Mouse (Mus musculus) layer of hippocampus, adult 8-10 months (tissue): ENCODE measurements around the gene Tcea2. TPM values are rescaled to one million over a fixed set of nuclear protein-coding genes. Genes with fewer than 3 reads are reported as not detected.
A peak's percentile ranks its signal among the peaks of the same experiment; 100 is the strongest.

Experiments
- DNase-seq, 2 experiments: peaks; one replicate each; pipeline ENCODE4 v3.0.0; 2022; ENCODE audit warnings: low spot score in 2 of 2
- total RNA-seq, 4 experiments: library from RNA; stranded (reverse); gene quantifications; 2 replicates each; pipeline ENCODE4 v1.2.4; 2022

The Tcea2 gene
- total RNA-seq, 4 experiments from 2014 or later = 53.6 to 71.8 (median 69.3) TPM

GRCm38 (mm10) chr2:181706668-181707067 is 26.6 kb downstream of the Tcea2 start:
- DNase-seq = no peak

GRCm38 (mm10) chr2:181713749-181714148 is 33.6 kb downstream of the Tcea2 start:
- peak; percentile 65 to 69 for DNase-seq

GRCm38 (mm10) chr2:181714903-181715326 is 34.8 kb downstream of the Tcea2 start, which contains the start of gene Oprl1:
Gene Oprl1 (plus strand): TSS chr2:181715016.
- peak in 1 of 2 experiments; percentile 57 for DNase-seq

DNA sequence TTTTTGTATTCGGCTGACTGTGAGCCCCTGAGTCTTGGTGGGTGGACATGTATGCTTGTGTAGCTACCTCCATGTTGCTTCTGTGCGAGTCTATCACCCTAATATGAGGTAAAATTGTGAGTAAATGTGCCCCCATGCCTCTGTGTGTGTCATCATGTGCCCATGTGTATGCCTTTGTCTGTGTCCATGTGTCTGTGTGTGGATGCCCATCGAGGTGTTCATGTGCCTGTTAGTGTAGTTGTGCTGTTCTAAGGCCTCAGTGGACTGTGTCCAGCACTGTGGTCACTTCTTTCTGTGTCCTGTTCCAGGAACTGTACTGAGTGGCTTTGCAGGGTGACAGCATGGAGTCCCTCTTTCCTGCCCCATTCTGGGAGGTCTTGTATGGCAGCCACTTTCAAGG is 35.3 kb downstream of the Tcea2 start:
- no peak for DNase-seq

DNA sequence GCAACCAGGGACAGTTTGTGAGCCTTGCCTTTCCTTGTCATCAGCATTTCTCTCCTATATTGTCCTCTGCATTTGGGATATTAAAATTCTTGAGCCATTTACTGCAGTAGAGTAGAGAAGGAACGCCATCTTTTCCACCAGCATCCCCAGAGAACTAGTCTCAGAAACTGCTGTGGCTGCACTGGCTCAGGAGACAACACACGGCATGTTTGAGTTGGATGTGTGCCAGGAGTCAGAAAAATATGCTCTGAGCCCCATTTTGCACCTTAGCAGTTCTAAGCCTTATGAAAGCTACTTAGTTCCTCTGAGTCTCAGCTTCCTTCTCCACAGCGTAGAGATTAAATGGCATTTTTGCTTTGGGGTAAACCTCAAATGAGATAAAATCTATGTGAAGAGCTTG is 36.9 kb downstream of the Tcea2 start:
- no peak for DNase-seq

DNA sequence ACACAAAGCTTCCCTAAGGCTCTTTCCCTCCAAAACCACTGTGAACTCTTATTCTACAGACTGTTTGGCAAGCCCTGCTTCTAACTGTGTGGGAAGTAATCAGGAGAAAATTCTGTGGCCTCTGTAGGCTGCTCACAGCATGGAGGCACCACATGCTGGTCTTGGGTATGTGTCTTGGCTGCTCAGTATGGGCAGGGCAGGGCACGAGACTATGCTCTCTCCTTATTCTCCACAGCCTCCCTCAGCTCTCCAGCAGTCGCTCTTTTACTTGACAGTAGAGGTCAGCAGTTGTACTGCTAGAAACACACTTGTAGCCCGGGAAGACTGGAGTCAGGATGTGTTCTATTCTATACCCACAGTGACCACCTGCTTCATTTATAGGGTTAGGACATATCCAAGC is 40.0 kb downstream of the Tcea2 start:
- DNase-seq = no peak

DNA sequence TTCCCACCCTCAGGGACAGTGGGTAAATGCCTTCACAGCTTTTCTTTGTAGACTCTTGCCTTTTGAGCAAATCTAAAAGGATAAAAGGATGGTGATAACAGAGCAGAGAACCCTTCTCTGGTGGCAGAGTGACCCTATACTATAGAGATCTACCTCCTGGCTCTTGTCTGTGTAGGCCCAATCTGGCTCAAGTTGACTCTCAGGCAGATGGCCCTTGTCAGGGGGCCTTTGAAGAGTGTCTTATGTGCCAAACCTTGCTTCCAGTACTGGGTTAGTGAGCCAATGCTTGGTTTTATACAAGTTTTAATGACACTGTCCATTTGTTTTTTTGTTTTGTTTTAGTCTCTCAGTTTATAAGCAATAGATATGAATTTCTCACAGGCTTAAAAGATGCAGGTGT is 41.1 kb downstream of the Tcea2 start:
- no peak for DNase-seq

- DNase-seq = no peak
Measured at GRCm38 (mm10) chr2:181722213-181722612, 42.1 kb downstream of the Tcea2 start.

DNA sequence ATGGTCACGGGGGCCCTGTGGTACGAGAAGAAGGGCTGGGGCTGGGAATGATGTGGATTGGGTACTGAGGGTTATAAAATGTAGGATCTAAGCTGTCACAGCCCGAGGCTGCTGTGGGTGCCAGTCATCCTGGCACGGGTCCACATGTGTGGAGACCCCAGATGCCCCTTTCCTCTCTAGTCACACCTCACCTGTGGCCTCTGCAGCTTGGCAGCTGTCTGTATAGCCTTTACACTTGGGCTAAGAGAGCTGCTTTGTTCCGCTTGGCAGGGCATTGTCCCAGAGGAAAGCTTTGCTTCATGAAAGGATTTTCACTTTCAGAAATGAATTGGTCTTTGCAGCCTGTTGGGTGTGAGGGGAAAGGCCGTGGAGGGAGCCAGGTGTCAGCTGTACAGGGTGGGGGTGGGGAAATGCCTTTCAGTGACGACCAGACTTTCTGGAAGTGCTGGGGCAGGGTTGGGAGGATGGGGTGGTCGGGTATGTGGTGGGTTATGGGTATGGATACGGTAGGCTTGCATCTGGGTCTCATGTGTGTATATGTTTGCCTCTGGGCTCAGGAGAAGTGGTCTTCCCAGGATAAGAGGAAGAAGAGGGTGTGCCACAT is 47.7 kb downstream of the Tcea2 start:
- DNase-seq = no peak

DNA sequence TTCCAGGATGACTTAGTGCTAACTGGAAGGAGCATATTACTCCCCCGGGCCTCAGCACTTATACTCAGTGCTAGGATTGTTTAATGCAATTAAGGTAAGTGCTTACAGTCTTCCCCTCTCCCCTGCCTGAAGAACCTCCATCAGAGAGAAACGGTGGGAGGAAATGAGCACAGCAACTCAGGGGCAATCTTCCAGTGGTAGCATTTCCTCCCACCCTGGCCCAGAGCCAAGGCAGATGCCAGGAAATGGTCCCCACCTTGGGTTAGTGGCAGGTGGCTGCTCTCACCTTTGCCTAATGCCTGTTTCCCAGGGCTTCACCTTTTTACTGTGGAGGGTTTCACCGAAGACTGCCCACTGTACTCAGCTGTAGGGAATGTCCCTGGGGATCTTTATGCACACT is 49.9 kb downstream of the Tcea2 start:
- DNase-seq = no peak

Other genes with a start within 250 kb of the Tcea2 start
- 10 to 100 TPM in 1 of 4 experiments, 1 to 10 TPM in 3; 7.9 to 10.4 (median 9.3) TPM for gene Zbtb46, start 220.9 kb upstream of the Tcea2 start, total RNA-seq
- not detected for gene Abhd16b, start 187.1 kb upstream of the Tcea2 start, total RNA-seq
- gene Tpd52l2, start 183.2 kb upstream of the Tcea2 start, total RNA-seq = 10 to 100 TPM; 66.3 to 83.4 (median 80.6) TPM
- 100 to 1,000 TPM; 243 to 289 (median 265) TPM for gene Dnajc5, start 159.8 kb upstream of the Tcea2 start, total RNA-seq
- gene Uckl1, start 95.4 kb upstream of the Tcea2 start, total RNA-seq = 10 to 100 TPM; 69.9 to 90.4 (median 73.4) TPM
- gene Prpf6, start 88.4 kb upstream of the Tcea2 start, total RNA-seq = 10 to 100 TPM; 59.5 to 63.3 (median 59.8) TPM
- 100 to 1,000 TPM in 1 of 4 experiments, 10 to 100 TPM in 3; 89.3 to 104 (median 93.8) TPM for gene Zfp512b, start 87.5 kb upstream of the Tcea2 start, total RNA-seq
- gene Samd10, start 81.1 kb upstream of the Tcea2 start, total RNA-seq = 10 to 100 TPM; 14.1 to 17.8 (median 16.2) TPM
- 1 to 10 TPM in 1 of 4 experiments, under 1 TPM in 2, not detected in 1; 0.61 to 1.8 (median 0.87) TPM for gene Gm29797, start 23.3 kb upstream of the Tcea2 start, total RNA-seq
- 10 to 100 TPM in 3 of 4 experiments, 1 to 10 TPM in 1; 7.6 to 11.3 (median 10.9) TPM for gene Sox18, start 8.7 kb upstream of the Tcea2 start, total RNA-seq
- gene Rgs19, start 13.7 kb downstream of the Tcea2 start, total RNA-seq = 10 to 100 TPM; 39.6 to 51.5 (median 42.7) TPM
- gene Lkaaear1, start 18.1 kb downstream of the Tcea2 start, total RNA-seq = not detected
- gene Oprl1, start 34.7 kb downstream of the Tcea2 start, total RNA-seq = 10 to 100 TPM; 50.4 to 67.7 (median 56.7) TPM
- gene Myt1, start 83.0 kb downstream of the Tcea2 start, total RNA-seq = 10 to 100 TPM; 23.2 to 41.8 (median 27.1) TPM
- 100 to 1,000 TPM in 1 of 4 experiments, 10 to 100 TPM in 3; 76.2 to 112 (median 93.0) TPM for gene Pcmtd2, start 157.5 kb downstream of the Tcea2 start, total RNA-seq
- gene Polr3k, start 184.0 kb downstream of the Tcea2 start, total RNA-seq = 10 to 100 TPM; 24.8 to 32.6 (median 27.3) TPM